Mouse (Mus musculus) liver, embryonic 16.5 days (tissue): ENCODE data around the gene Taf12. TPM values are rescaled to one million over a fixed set of nuclear protein-coding genes. Genes with fewer than 3 reads are reported as not detected.
A peak's percentile ranks its signal among the peaks of the same experiment; 100 is the strongest.
"Not testable (repeated sequence)": the region's sequence is repeated elsewhere in the genome, so short reads cannot be mapped to it uniquely, and the experiment has no call there.

Source experiments
- ATAC-seq: fragments of 200-750 bp; cut with Nextera tagmentation; 2 replicates; pipeline ENCODE4 v1.8.0; 2017; ENCODE audit warnings: low read depth, mild to moderate bottlenecking, moderate number of reproducible peaks, moderate library complexity
- H3K27ac ChIP-seq: fragments of 300-500 bp; sonication (generic); 2 replicates; pipeline ENCODE4 v1.5.1; 2014; ENCODE audit warnings: mild to moderate bottlenecking, low read length
- H3K27me3 ChIP-seq: fragments of 300-500 bp; sonication (generic); 2 replicates; pipeline ENCODE4 v1.6.1; 2014; ENCODE audit warnings: low read depth, low read length, mixed read lengths; ENCODE audit not compliant: control insufficient read depth, insufficient read depth
- H3K36me3 ChIP-seq: fragments of 300-500 bp; sonication (generic); 2 replicates; pipeline ENCODE4 v1.6.1; 2014; ENCODE audit warnings: mild to moderate bottlenecking; ENCODE audit not compliant: control insufficient read depth, insufficient read depth
- H3K4me1 ChIP-seq: fragments of 300-500 bp; sonication (generic); 2 replicates; pipeline ENCODE4 v1.6.1; 2014; ENCODE audit warnings: low read depth, low read length, mixed read lengths; ENCODE audit not compliant: control insufficient read depth
- H3K4me2 ChIP-seq: fragments of 300-500 bp; sonication (generic); 2 replicates; pipeline ENCODE4 v1.6.1; 2014; ENCODE audit warnings: low read depth, low read length, mixed read lengths
- H3K4me3 ChIP-seq: fragments of 300-500 bp; sonication (generic); 2 replicates; pipeline ENCODE4 v1.5.1; 2014; ENCODE audit warnings: low read depth, mild to moderate bottlenecking, low read length
- H3K9ac ChIP-seq: fragments of 300-500 bp; sonication (generic); 2 replicates; pipeline ENCODE4 v1.6.1; 2014; ENCODE audit warnings: low read depth, low read length
- H3K9me3 ChIP-seq: fragments of 300-500 bp; sonication (generic); replicated peaks from 2 replicates; pipeline ENCODE4 v1.6.1; 2016; ENCODE audit warnings: low read length; ENCODE audit not compliant: control insufficient read depth
- WGBS: fragments of 180-500 bp; shearing (Covaris S2); extraction: QIAGEN DNeasy Blood & Tissue Kit; methylation state at CpG from one replicate; pipeline ENCODE4 v1.1.7; 2014; ENCODE audit not compliant: insufficient replicate concordance; 5-methylcytosine and 5-hydroxymethylcytosine counted together
- polyA plus RNA-seq: library from polyadenylated mRNA; unstranded; fragments of >200 nt; fragmentation: Nextera tagmentation; extraction: Ambion mirVana; gene quantifications from 2 replicates; pipeline ENCODE4 v1.2.1, GENCODE M21; 2015

Gene Taf12
- polyA plus RNA-seq, 1 experiment from 2014 or later, result 31.0 TPM

DNA sequence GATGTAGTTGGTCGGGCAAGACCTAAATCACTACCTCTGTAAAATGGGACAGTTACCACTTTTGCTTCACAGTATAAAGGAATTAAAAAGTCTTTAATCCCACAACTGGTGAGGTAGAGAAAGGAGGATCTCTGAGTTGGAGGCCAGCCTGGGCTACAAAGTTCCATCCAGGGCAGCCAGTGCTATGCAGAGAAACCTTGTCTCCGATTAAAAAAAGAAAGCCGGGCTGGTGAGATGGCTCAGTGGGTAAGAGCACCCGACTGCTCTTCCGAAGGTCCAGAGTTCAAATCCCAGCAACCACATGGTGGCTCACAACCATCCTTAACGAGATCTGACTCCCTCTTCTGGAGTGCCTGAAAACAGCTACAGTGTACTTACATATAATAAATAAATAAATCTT is 29.3 kb downstream of the Taf12 start:
- not testable (repeated sequence) for H3K27ac ChIP-seq, ATAC-seq, H3K27me3 ChIP-seq, H3K36me3 ChIP-seq, H3K9me3 ChIP-seq
- Histone ChIP-seq H3K4me1 (peaks cover 22% of the 10 kb centered on the region), H3K4me3 (peak overlapping the region; percentile 65), H3K4me2 (peak overlapping the region; percentile 76), H3K9ac (peak overlapping the region; percentile 65; the same call in 1 of the 2 replicates)
- WGBS, result 47% methylated on average over 6 of the region's 6 CpGs

- WGBS, result 23% methylated on average over 8 of the region's 8 CpGs
- H3K9ac ChIP-seq, result no peak overlapping the region
- H3K4me2 ChIP-seq, result no peak overlapping the region
- H3K4me1 ChIP-seq, result peaks cover 32% of the 10 kb centered on the region
- H3K4me3 ChIP-seq, result no peak overlapping the region
- H3K27ac ChIP-seq, result no peak overlapping the region
- no peaks in the 10 kb centered on the region for H3K27me3 ChIP-seq
- H3K36me3 ChIP-seq, result peaks cover 3% of the 10 kb centered on the region; the same call in 1 of the 2 replicates
- H3K9me3 ChIP-seq, result no peaks in the 10 kb centered on the region
- no peak for ATAC-seq
These were observed 31.1 kb downstream of the Taf12 start for GRCm38 (mm10) chr4:132305276-132305675.

- H3K27ac ChIP-seq, result no peak overlapping the region
- ATAC-seq, result no peak
- 50% methylated on average over 6 of the region's 6 CpGs for WGBS
These were observed 31.8 kb downstream of the Taf12 start for GRCm38 (mm10) chr4:132306004-132306403.

DNA sequence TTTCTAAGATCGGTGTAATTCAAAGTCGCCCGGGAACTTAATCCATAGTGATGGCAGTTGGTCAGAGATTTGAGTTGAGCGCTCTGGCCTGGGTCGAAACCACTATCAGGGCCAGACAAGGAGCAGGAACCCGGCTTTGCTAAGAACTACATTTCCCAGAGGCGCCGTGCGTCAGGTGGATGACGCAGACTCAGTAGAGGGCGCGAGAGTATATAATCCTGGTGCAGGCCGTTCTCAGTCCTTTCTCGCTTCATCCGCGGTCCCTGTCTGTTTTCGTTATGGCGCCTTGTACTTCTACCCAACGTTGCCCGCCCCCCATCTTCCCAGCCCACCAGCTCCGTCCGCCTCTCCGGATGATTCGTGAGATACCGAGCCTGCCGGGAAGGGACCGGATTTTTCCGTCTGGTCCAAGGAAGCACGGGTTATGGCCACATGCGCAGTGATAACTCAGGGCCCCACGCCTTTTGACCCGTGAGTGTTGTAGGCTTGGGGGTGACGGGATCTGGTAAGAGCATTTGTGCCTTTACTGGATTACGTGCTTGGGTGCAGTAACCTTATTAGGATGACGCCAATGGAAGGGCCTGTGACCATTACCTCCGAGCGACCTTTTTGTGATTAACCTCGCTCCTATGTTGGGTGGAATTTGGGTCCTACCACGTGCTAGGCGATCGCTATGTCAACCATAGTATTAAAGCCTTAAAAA is 34.4 kb downstream of the Taf12 start:
- H3K27me3 ChIP-seq, result no peaks in the 10 kb centered on the region
- ATAC-seq, result peak; percentile 93
- peaks cover 12% of the 10 kb centered on the region for H3K36me3 ChIP-seq
- H3K27ac ChIP-seq, result peak overlapping the region; percentile 81
- no peaks in the 10 kb centered on the region for H3K9me3 ChIP-seq
- peak overlapping the region; percentile 81 for H3K4me2 ChIP-seq
- peak overlapping the region; percentile 78 for H3K9ac ChIP-seq
- peaks cover 21% of the 10 kb centered on the region for H3K4me1 ChIP-seq
- H3K4me3 ChIP-seq, result peak overlapping the region; percentile 76
- WGBS, result under 1% methylated on average over 41 of the region's 41 CpGs

More at GRCm38 (mm10) chr4:132306004-132306403, 31.8 kb downstream of the Taf12 start:
- Histone ChIP-seq H3K4me3 (no peak overlapping the region), H3K4me2 (no peak overlapping the region), H3K27me3 (no peaks in the 10 kb centered on the region), H3K36me3 (peaks cover 10% of the 10 kb centered on the region), H3K9ac (no peak overlapping the region), H3K9me3 (no peaks in the 10 kb centered on the region), H3K4me1 (peaks cover 34% of the 10 kb centered on the region)

DNA sequence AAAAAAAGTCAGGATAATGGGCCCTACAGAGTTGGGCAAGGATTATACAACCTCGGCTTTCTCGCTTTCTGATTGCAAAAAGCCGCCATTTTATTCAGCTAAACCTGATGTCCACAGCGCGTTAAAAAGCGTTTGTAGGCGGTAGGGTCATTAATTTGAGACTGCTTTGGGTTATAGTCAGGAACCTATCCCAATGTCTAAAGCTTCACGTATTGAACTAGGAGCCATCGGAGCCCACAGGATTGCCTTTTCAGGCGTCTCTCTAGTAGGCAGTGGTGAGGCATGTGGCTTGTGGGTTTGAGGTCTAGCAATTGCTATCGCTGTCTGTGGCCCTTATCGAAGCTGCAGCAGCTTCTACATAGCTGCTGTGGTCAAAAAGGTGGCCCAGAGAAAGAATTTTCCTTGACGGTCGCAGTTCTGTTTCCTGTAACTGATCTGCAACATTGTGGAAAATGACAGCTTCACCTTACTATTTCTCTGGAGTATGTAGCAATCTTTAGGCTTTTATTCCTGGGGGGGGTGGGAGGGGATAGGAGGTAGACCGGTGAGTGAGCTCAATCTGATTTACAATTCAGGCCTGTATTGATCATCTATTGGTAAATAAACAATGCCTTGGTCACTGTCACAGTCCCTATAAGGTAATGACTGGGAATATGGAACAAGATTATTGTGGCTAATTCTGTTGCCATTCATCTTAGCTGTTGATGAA is 35.1 kb downstream of the Taf12 start:
- H3K4me2 ChIP-seq, result peak overlapping the region; percentile 81
- peak; percentile 31; the same call in 1 of the 2 replicates for ATAC-seq
- WGBS, result under 1% methylated on average over 15 of the region's 15 CpGs

DNA sequence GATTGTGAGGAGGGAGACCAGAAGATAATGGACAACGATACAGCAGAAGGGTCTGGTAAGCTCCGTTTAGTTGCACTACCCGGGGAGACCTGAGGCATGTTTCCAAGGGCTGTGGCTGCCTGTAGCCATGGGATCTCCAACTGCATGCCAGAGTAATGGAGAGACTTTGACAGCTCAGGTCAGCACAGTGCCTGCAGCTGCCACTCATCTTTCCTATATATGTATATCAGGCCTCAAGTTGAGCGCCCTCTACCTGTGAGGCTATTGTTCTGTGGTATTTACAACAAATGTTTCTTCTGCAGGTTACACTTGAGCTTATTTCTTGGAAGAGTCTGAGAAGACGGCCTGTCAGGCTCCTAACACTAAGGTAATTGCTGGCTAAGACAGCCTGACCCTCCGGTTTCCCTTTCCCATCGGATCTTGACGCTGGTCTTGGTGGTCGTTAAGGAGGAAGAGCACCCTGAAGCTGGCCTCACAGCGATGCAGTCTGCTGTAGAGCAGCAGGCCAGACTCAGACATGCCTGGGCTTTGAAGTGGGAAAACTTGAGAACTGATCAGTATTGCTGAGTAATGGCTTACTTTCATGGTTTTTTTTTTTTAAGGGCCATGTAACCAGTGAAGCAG is 35.8 kb downstream of the Taf12 start:
- H3K36me3 ChIP-seq, result peaks cover 12% of the 10 kb centered on the region
- H3K27me3 ChIP-seq, result no peaks in the 10 kb centered on the region
- ATAC-seq, result no peak; the same call in 1 of the 2 replicates
- H3K27ac ChIP-seq, result peak overlapping the region; percentile 81
- peak overlapping the region; percentile 78 for H3K9ac ChIP-seq
- H3K9me3 ChIP-seq, result no peaks in the 10 kb centered on the region
- WGBS, result 14% methylated on average over 10 of the region's 10 CpGs
- peak overlapping the region; percentile 76 for H3K4me3 ChIP-seq
- H3K4me2 ChIP-seq, result peak overlapping the region; percentile 81
- peaks cover 21% of the 10 kb centered on the region for H3K4me1 ChIP-seq

More for the DNA sequence above, 35.1 kb downstream of the Taf12 start:
- peaks cover 12% of the 10 kb centered on the region for H3K36me3 ChIP-seq
- peak overlapping the region; percentile 76 for H3K4me3 ChIP-seq
- peak overlapping the region; percentile 81 for H3K27ac ChIP-seq
- H3K9ac ChIP-seq, result peak overlapping the region; percentile 78
- no peaks in the 10 kb centered on the region for H3K27me3 ChIP-seq
- no peaks in the 10 kb centered on the region for H3K9me3 ChIP-seq
- H3K4me1 ChIP-seq, result peaks cover 21% of the 10 kb centered on the region

DNA sequence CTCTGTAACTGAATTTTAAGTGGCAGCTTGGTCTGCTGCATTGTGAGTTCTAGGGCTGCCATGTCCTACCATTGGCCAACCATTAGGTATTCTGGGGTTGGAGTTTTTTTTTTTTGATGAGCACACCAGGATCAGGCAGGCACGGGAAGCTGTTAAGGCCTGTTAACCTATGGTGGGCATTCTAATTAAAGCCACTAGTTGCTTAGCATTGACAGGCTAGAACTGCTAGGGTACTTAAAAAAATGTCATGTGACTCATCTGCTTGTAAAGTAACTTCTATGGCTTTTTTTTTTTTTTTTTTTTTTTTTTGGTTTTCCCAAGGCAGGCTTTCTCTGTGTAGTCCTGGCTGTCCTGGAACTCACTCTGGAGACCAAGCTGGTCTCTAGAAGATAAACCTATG is 37.0 kb downstream of the Taf12 start:
- ATAC-seq, result no peak
- no peaks in the 10 kb centered on the region for H3K27me3 ChIP-seq
- peaks cover 12% of the 10 kb centered on the region for H3K4me1 ChIP-seq
- 23% methylated on average over 1 of the region's 1 CpGs for WGBS
- no peak overlapping the region for H3K9ac ChIP-seq
- H3K4me2 ChIP-seq, result no peak overlapping the region
- no peaks in the 10 kb centered on the region for H3K9me3 ChIP-seq
- H3K36me3 ChIP-seq, result peaks cover 12% of the 10 kb centered on the region
- H3K4me3 ChIP-seq, result no peak overlapping the region
- no peak overlapping the region for H3K27ac ChIP-seq

GRCm38 (mm10) chr4:132311801-132312200 is 37.6 kb downstream of the Taf12 start:
- H3K4me1 ChIP-seq, result peaks cover 12% of the 10 kb centered on the region
- H3K27ac ChIP-seq, result no peak overlapping the region
- no peaks in the 10 kb centered on the region for H3K9me3 ChIP-seq
- no peak for ATAC-seq
- no peak overlapping the region for H3K9ac ChIP-seq
- peaks cover 12% of the 10 kb centered on the region for H3K36me3 ChIP-seq
- no peak overlapping the region for H3K4me2 ChIP-seq
- H3K4me3 ChIP-seq, result no peak overlapping the region
- WGBS, result 41% methylated on average over 3 of the region's 3 CpGs
- H3K27me3 ChIP-seq, result no peaks in the 10 kb centered on the region
